Mouse (Mus musculus): ENCODE measurements around the gene Bcl2l12.
"Not testable (repeated sequence)": the region's sequence is repeated elsewhere in the genome, so short reads cannot be mapped to it uniquely, and the experiment has no call there.

Bcl2l12 gene

GRCm38 (mm10) chr7:44998501-44998955 is at the start of gene Bcl2l12:
Gene Bcl2l12, minus strand, starts transcription at chr7:44998712.
- peak; percentile 40 for DNase-seq (ENCODE audit: low read depth, low spot score)

- DNase-seq (ENCODE audit: low read depth, low spot score): no peak
Observed at GRCm38 (mm10) chr7:45047491-45047890, 49.0 kb upstream of the Bcl2l12 start.

DNA sequence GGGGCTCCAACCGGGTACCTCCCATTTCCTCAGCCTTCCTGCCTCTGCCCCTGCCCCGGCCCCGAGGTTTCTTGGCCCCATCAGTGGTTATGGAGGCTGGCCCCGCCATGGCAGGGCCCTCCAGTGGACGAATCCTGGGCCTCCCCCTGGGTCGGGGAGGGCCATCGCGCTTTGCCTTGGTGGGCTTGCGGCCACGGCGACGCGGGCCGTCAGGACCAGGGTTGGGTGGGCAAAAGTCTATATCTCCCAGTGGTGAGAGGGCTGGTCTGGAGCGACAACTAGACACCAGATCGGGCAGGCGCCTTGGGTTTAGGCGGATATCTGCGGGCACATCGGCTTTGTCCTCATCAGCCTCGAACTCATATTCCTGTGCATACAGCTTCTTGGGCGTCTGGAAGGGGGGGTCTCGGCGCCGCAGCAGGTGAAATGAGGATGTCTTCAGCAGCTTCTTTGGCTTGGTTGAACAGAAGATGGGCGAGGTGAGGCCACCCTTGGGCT is 48.4 kb upstream of the Bcl2l12 start:
- DNase-seq (ENCODE audit: low read depth, low spot score): no peak

DNA sequence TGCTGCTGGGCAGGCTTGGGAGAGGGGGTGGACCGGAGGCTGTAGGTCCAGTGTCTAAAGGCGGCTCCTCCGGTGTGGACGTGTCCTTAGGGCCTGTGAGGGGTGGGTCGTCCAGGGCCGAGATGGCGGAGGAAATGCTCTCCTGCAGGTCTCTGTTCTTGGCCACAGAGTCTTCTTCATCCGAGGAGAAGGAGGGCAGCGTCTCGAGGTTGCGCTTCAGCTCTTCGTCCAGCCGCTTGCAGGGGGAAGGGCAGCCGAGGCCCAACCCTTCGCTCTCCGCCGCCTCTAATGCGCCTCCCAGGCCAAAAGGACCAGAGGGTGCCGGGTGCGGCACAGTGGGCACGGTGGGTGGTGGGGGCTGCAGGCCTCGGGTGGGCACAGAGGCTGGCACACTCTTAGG is 47.2 kb upstream of the Bcl2l12 start:
- no peak for DNase-seq (ENCODE audit: low read depth, low spot score)

DNA sequence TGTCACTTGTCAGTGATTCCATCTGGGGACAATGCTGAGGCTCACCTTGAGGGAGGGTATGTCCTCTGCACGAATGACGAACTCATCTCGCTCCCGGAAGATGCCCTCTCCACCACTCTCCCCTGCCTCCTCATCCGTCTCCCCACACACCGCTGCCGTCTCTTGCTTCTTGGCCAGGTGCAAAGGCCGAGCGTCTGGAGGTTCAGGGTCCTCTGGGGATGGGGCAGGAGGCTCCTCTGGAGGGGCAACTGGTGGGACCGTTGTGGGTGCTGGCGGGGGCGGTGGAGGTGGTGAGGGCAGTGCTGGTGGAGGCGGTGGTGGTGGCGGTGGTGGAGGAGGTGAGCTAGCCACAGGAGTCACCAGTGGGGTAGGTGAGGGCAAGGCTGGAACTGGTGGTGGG is 44.8 kb upstream of the Bcl2l12 start:
- no peak for DNase-seq (ENCODE audit: low read depth, low spot score)

DNA sequence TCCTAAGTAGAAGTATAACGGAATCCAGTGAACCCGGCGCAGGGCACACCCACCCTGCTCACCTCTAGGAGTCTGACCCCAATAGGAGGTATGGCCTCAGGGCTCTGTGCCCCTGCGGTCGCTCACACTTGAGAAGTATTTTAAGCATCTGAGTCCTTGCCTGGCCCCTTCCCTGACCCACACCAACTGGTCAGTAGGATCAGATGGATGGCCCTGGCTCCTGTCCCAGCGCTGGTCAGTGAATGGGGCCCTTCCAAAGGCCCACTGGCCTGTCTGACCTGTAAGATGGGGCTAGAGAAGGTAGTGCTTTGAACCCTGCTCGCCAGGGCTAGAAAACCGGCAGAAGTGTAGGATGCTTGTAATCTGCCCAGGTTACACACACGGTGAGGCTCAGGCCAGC is 42.3 kb upstream of the Bcl2l12 start:
- no peak for DNase-seq (ENCODE audit: low read depth, low spot score)

DNA sequence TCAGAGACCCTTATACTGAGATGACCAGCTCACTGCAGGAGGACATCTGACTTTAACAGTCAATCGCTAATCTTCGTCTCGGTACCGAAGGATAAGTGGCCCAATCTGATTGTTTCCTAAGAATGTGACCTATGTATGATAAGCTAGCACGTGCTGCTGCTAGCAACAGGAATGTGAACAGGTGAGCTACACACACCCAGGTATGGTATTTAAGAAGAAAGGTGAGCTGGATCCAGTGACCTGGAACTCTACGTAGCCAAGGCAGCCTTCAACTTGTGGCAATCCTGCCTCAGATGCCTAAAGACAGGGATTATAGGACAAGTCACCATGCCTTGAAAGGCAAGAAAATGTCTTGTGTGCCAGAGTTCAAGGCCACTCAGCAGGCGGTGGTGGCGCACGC is 39.9 kb upstream of the Bcl2l12 start:
- no peak for DNase-seq (ENCODE audit: low read depth, low spot score)

DNA sequence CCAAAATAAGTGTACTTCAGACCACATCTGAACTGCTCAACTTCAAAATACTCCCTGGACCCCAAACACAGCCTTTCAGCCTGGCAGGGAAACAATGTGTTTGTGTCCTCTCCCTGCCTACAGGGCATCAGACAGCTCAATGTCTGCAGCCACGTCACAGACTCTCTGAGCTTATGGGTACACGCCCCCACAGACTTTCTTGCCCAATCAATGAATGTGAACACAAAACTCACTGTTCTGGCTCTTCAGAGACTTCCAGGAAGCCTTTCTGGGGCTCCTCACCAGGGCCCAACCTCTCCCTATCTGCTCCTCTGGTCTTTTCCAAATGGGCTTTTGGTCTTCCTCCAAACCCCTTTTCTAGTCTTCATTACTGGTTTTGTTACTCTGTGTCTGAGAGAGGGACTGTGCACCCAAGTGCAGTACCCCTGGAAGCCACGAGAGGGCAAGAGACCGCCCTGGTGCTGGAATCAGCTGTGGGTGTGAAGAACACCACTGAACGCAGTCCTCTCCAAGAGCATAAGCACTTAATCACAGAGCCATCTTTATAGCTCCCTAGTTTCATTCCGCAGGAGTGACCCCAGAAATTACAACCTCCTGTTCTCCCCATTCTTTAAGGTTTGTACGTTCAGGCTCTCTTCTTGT is 39.3 kb upstream of the Bcl2l12 start:
- DNase-seq (ENCODE audit: low read depth, low spot score): peak; percentile 63

- DNase-seq (ENCODE audit: low read depth, low spot score): no peak
Observed at GRCm38 (mm10) chr7:45036702-45037101, 38.2 kb upstream of the Bcl2l12 start.

DNA sequence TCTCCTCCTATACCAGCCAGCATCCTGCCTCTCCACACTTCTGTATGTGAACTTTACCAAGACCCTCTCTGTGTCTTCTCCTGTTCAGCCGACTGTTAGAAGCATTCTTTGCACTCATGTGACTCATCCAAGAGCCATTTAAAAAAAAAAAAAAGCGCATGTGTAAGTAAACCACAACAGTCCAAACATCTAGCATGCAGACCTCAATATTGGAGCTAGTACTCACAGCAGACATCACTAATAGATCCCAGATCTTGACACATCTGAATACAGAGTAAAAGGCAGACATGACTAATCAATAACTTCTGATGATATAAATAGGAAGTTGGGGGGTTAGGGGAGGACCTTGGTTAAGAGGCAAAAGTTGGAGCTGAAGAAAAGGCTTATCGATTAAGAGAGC is 37.1 kb upstream of the Bcl2l12 start:
- DNase-seq (ENCODE audit: low read depth, low spot score): no peak

DNA sequence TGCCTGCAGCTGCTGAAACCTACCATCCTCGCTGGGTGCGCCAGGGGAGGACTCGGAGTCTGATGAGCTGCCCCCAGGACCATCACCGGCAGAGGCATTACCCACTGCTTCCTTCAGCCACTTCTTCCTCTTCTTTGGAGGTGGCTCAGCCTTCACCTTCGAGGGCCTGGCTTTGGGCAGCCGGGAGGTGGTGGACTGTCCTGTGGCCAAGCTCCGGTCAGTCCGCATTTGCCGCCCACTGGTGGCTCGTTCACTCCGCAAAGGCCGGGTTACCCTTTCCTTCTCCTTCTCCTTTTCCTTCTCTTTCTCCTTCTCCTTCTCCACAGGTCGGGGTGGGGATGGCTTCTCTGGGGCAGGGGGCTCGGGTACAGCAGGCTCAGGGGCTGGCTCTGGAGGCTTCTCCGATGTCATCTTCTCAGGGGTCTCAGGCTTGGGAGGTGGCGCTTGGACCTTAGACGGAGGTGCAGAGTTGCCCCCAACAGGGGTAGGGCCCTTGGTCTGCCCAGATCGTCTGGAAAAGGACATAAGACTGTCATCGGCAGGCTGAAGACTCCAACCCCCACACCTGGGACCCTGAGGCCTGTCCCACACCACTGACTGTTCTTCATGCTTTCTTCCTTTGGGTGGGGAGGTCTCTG is 35.3 kb upstream of the Bcl2l12 start:
- no peak for DNase-seq (ENCODE audit: low read depth, low spot score)

GRCm38 (mm10) chr7:45030857-45031256 is 32.3 kb upstream of the Bcl2l12 start:
- no peak for DNase-seq (ENCODE audit: low read depth, low spot score)

DNA sequence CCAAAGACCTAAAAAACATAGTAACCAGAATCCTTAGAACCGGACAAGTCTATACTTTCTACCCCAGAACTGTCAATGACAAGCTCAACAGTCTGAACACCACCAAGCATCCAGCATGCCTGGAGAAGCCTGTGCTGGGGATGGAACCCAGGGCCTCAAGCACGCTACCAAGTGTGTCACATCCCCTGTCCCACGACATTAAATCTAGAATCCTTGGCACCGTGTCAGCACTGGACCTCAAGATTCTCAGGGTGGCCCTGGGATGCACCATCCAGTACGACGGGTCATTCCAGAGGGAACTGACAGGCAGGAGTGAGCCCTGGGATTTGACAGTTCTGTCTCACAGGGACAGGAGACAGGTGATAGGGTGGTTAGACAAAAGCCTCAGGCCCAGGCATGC is 31.5 kb upstream of the Bcl2l12 start:
- no peak for DNase-seq (ENCODE audit: low read depth, low spot score)

GRCm38 (mm10) chr7:45028351-45028750 is 29.8 kb upstream of the Bcl2l12 start:
- no peak for DNase-seq (ENCODE audit: low read depth, low spot score)

GRCm38 (mm10) chr7:45027761-45028160 is 29.2 kb upstream of the Bcl2l12 start:
- no peak for DNase-seq (ENCODE audit: low read depth, low spot score)

DNA sequence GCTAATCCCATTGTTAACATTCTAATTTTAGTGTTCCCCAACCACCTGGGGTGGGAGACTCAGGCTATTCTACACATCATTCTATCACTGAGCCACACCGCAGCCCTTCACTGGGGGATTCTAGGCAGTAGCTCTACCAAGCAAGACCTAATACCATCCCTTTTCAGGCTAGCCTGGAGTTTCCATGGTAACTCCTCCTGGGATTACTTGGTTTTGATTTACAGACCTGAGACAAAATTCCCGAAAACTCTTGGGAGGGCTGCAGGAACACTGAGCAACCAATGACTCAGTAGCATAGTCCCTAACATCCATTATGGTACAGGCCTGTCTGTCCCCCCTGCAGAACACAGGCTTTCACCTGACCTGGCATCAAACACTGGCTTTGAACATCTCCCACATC is 27.7 kb upstream of the Bcl2l12 start:
- no peak for DNase-seq (ENCODE audit: low read depth, low spot score)

- DNase-seq (ENCODE audit: low read depth, low spot score): no peak
Observed at GRCm38 (mm10) chr7:45025601-45026220, 27.2 kb upstream of the Bcl2l12 start.

GRCm38 (mm10) chr7:45024281-45025248 is 26.1 kb upstream of the Bcl2l12 start:
- DNase-seq (ENCODE audit: low read depth, low spot score): no peak

GRCm38 (mm10) chr7:45023711-45024110 is 25.2 kb upstream of the Bcl2l12 start:
- not testable (repeated sequence) for DNase-seq (ENCODE audit: low read depth, low spot score)

DNA sequence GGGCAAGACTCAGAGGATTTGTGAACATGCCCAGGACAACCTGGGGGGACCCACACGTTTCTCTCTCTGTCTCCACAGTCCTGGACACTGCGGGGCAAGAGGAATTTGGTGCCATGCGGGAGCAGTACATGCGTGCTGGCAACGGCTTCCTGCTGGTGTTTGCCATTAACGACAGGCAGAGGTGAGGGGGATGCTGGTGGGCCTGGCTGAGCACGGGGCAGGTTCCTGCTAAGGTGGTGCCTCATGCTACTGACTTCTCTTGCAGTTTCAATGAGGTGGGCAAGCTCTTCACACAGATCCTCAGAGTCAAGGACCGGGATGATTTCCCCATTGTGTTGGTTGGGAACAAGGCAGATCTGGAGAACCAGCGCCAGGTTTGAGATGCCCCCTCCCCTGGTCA is 21.7 kb upstream of the Bcl2l12 start:
- no peak for DNase-seq (ENCODE audit: low read depth, low spot score)

- DNase-seq (ENCODE audit: low read depth, low spot score): no peak
Observed at GRCm38 (mm10) chr7:45019031-45019571, 20.6 kb upstream of the Bcl2l12 start.
